Mouse (Mus musculus) kidney, postnatal 0 days (tissue): ENCODE data around the gene Abraxas1. TPM values are rescaled to one million over a fixed set of nuclear protein-coding genes. Genes with fewer than 3 reads are reported as not detected.
A peak's percentile ranks its signal among the peaks of the same experiment; 100 is the strongest.

Experiments used
- ATAC-seq: fragments of 200-750 bp; cut with Nextera tagmentation; replicated peaks from 2 replicates; pipeline ENCODE4 v1.8.0; 2017; ENCODE audit warnings: low read depth, moderate number of reproducible peaks, moderate TSS enrichment, moderate library complexity; ENCODE audit not compliant: low FRiP score
- DNase-seq: peaks from one replicate; pipeline ENCODE4 v3.0.0-alpha.2; 2016; ENCODE audit warnings: low spot score
- H3K27ac ChIP-seq: fragments of 300-500 bp; sonication (generic); 2 replicates; pipeline ENCODE4 v1.5.1; 2014; ENCODE audit warnings: mild to moderate bottlenecking
- H3K27me3 ChIP-seq: fragments of 300-500 bp; sonication (generic); 2 replicates; pipeline ENCODE4 v1.6.1; 2014; ENCODE audit warnings: low read length, mixed read lengths; ENCODE audit not compliant: insufficient read depth
- H3K36me3 ChIP-seq: fragments of 300-500 bp; sonication (generic); 2 replicates; pipeline ENCODE4 v1.6.1; 2014; ENCODE audit warnings: low read length, mixed read lengths; ENCODE audit not compliant: insufficient read depth
- H3K4me1 ChIP-seq: fragments of 300-500 bp; sonication (generic); replicated peaks from 2 replicates; pipeline ENCODE4 v1.6.1; 2014; ENCODE audit warnings: antibody characterized with exemption, low read length, mixed read lengths; ENCODE audit not compliant: insufficient read depth
- H3K4me2 ChIP-seq: fragments of 300-500 bp; sonication (generic); 2 replicates; pipeline ENCODE4 v1.6.1; 2014; ENCODE audit warnings: mild to moderate bottlenecking, low read length, moderate library complexity, mixed read lengths
- H3K4me3 ChIP-seq: fragments of 300-500 bp; sonication (generic); replicated peaks from 2 replicates; pipeline ENCODE4 v1.5.1; 2014; ENCODE audit warnings: low read depth, low read length
- H3K9ac ChIP-seq: fragments of 300-500 bp; sonication (generic); 2 replicates; pipeline ENCODE4 v1.6.1; 2014; ENCODE audit warnings: low read depth, low read length
- H3K9me3 ChIP-seq: fragments of 300-500 bp; sonication (generic); replicated peaks from 2 replicates; pipeline ENCODE4 v1.6.1; 2016; ENCODE audit warnings: low read length, inconsistent platforms, mixed read lengths
- CTCF ChIP-seq: IDR thresholded peaks from 2 replicates; pipeline ENCODE4 v1.5.1; 2016; ENCODE audit warnings: antibody characterized with exemption, low read depth, mild to moderate bottlenecking, moderate library complexity
- WGBS: fragments of 180-500 bp; shearing (Covaris S2); extraction: QIAGEN DNeasy Blood & Tissue Kit; methylation state at CpG from one replicate; pipeline ENCODE4 v1.1.7; 2014; 5-methylcytosine and 5-hydroxymethylcytosine counted together
- polyA plus RNA-seq: library from polyadenylated mRNA; unstranded; fragments of >200 nt; fragmentation: Nextera tagmentation; extraction: Ambion mirVana; gene quantifications from 2 replicates; pipeline ENCODE4 v1.2.1, GENCODE M21; 2015

Abraxas1 gene
- polyA plus RNA-seq: 24.7 and 25.0 TPM in 2 replicates

DNA sequence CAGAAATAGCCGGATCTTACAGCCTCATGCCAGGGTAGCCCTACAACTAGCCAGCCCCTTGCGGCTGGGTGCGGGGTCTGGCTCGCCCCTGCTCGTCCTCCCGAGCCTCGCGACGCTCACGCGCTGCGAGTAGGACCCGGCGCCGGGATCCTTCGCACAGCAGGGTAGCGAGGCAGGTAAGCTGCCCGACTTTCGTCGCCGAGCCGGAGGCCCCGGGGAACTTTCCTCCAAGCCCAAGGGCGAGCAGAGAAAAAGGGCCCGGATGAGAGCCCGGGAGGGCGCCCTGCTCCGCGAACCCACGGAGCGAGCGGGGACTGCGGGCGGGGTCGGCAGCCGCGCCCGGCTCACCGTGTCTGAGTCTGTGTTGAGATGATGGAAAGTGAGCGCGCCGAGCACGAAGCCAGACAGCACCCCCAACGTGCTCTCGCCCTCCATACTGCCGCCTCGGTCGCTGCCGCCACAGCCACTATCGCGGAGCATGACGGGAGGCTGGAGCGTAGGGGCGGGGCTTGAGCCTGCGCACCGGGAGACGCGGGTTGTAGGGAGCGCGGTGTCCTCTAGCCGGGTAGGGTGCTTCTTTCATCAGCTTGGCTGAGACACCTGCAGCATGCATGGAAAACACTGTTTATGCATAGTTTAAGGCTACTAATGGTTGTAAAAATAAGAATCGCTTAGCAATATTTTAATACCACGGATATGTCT is at the start of gene Abraxas1:
TSS of gene Abraxas1 (minus strand) at position 483 of the 702 bp plus-strand sequence.
- peak; percentile 93 for DNase-seq
- H3K27ac ChIP-seq: peak within 1 kb of the TSS; percentile 76
- 0 out of 2 replicates have a peak, but pooled peaks cover 2% of the 10 kb centered on the region for H3K36me3 ChIP-seq
- H3K27me3 ChIP-seq: no peaks in the 10 kb centered on the region
- H3K4me1 ChIP-seq: no peaks in the 10 kb centered on the region
- peak within 1 kb of the TSS; percentile 90 for H3K9ac ChIP-seq
- H3K4me2 ChIP-seq: peak within 1 kb of the TSS; percentile 96
- TF ChIP-seq CTCF: no peak
- H3K4me3 ChIP-seq: peak within 1 kb of the TSS; percentile 90
- H3K9me3 ChIP-seq: no peaks in the 10 kb centered on the region
- under 1% methylated on average over 63 of the region's 63 CpGs for WGBS
- ATAC-seq: peak; percentile 93

DNA sequence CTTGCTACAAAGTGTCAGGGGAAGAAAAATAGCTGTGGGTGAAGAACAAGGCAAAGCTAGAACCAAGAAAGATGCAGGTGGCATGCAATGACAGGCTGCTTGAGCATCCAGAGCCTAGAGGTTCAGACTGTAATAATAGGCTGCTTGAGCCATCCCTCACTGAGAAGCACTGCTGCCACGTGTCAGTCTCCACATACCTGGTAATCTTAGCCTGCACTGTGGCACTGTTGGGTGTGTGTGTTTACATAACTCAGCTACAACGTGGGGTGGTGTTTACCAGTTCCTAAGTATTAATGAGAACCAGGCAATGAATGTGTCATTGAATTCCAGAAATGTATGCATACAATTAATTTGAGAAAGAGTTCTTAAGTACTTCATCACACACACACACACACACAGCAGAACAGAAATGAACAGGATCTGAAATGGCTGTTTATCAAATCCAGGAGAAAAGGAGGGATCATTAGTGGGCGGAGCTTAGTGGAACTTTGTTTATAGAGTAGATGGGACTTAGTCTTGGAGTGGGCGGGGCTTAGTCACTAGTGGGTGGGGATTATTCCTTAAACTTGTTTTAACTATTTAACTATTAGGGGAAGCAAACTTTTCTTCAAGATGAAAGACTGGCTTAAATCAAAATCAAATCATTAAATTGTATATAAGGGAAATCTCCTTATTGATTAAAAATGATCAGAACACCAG is 48.6 kb upstream of the Abraxas1 start:
- Histone ChIP-seq H3K36me3 (no peaks in the 10 kb centered on the region), H3K4me2 (no peak overlapping the region), H3K27me3 (no peaks in the 10 kb centered on the region), H3K9ac (no peak overlapping the region), H3K27ac (no peak overlapping the region), H3K4me1 (no peaks in the 10 kb centered on the region), H3K9me3 (no peaks in the 10 kb centered on the region), H3K4me3 (no peak overlapping the region)
- DNase-seq (no peak), ATAC-seq (no peak)
- TF ChIP-seq CTCF: no peak
- WGBS: 64% methylated on average over 4 of the region's 4 CpGs

DNA sequence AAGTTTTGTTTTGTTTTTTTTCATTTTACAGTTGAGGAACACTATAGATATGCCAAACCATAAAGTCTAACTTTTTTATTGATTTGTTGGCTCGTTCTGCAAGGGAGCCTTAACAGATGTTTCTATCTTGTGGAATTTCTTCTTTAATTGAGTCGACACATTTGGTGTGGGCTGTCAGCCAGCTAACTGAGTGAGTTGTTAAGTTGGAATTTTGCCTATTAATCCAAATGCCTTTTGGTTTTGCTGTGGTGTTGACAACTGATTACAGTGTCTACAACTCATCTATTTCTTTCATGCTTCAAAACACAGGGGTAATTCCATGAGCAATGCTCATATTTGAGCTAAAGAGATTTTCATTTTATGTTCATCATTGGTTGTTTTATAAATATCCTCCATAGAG is 45.4 kb upstream of the Abraxas1 start:
- no peak overlapping the region for H3K4me3 ChIP-seq
- ATAC-seq: no peak
- TF ChIP-seq CTCF: no peak
- no peaks in the 10 kb centered on the region for H3K36me3 ChIP-seq
- no peak overlapping the region for H3K4me2 ChIP-seq
- 45% methylated on average over 2 of the region's 2 CpGs for WGBS
- H3K9me3 ChIP-seq: no peaks in the 10 kb centered on the region
- H3K4me1 ChIP-seq: no peaks in the 10 kb centered on the region
- peak; percentile 63 for DNase-seq
- H3K27ac ChIP-seq: no peak overlapping the region
- H3K27me3 ChIP-seq: no peaks in the 10 kb centered on the region
- H3K9ac ChIP-seq: no peak overlapping the region

DNA sequence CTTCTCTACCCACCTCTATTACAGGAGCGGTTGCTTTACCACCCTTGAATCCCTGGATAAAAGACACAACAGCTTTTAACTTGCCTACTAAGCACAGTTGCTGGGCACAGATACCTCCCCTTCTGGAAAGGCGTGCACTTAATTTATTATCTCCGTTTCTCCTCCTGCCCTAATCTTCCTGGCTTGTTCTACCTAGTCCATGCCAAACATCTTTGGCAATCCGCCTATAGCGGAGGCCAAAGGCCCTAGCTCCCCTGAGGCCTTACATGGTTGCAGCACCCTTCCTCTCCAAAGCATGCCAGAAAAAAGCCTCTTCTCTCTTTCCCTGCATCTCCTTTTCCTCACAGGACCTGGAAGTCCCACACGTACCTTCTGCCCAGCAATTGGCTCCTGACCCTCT is 43.7 kb upstream of the Abraxas1 start:
- H3K27ac ChIP-seq: no peak overlapping the region
- H3K4me2 ChIP-seq: no peak overlapping the region
- no peaks in the 10 kb centered on the region for H3K4me1 ChIP-seq
- WGBS: 80% methylated on average over 6 of the region's 6 CpGs
- ATAC-seq (no peak), DNase-seq (no peak)
- H3K27me3 ChIP-seq: no peaks in the 10 kb centered on the region
- no peaks in the 10 kb centered on the region for H3K9me3 ChIP-seq
- H3K9ac ChIP-seq: no peak overlapping the region
- no peak for TF ChIP-seq CTCF
- H3K36me3 ChIP-seq: no peaks in the 10 kb centered on the region
- no peak overlapping the region for H3K4me3 ChIP-seq

DNA sequence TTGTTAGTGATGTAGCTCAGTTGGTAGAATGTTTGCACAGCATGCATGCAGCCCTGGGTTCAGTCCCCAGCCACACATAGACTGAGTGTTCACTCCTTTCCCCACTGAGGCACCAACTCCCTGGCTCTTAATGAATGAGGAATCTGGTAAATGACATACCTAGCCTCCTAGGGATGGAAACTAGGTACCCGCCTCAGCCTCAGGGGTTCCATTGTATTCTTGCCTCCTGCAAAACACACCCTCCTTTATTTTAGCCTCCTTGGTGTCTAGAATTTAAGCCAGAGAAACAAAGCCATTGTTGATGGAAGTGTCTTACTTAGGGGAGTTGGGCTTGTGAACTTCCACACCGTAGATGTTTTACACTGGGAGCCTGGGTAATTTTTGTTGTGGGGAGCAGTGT is 42.3 kb upstream of the Abraxas1 start:
- no peaks in the 10 kb centered on the region for H3K9me3 ChIP-seq
- 89% methylated on average over 2 of the region's 2 CpGs for WGBS
- no peaks in the 10 kb centered on the region for H3K27me3 ChIP-seq
- TF ChIP-seq CTCF: no peak
- H3K4me3 ChIP-seq: no peak overlapping the region
- no peaks in the 10 kb centered on the region for H3K36me3 ChIP-seq
- H3K27ac ChIP-seq: no peak overlapping the region
- H3K4me1 ChIP-seq: no peaks in the 10 kb centered on the region
- H3K4me2 ChIP-seq: no peak overlapping the region
- no peak overlapping the region for H3K9ac ChIP-seq
- DNase-seq: no peak
- ATAC-seq: no peak

DNA sequence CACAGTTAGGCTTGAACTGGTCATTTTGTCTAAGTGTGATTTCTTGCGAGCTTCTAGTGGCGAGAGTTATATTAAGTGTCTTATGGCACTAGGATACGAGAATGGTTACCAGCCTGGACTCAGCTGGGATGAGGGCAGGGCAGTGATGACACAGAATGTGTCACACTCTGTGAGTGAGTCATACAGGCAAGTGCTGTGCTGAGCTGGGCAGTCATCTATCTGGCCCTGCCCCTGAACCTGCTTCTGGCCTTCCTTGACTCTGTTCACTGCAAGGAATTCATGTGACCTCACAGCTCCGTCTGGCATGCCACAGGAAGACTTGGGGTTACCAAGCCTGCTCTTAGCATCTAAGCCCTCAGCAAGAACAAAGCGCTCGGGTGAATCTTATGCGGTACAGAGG is 41.0 kb upstream of the Abraxas1 start:
- H3K36me3 ChIP-seq: no peaks in the 10 kb centered on the region
- no peak for ATAC-seq
- WGBS: 85% methylated on average over 7 of the region's 7 CpGs
- H3K4me1 ChIP-seq: no peaks in the 10 kb centered on the region
- no peak overlapping the region for H3K9ac ChIP-seq
- no peak overlapping the region for H3K4me2 ChIP-seq
- H3K4me3 ChIP-seq: no peak overlapping the region
- H3K27me3 ChIP-seq: no peaks in the 10 kb centered on the region
- H3K27ac ChIP-seq: no peak overlapping the region
- no peak for DNase-seq
- H3K9me3 ChIP-seq: no peaks in the 10 kb centered on the region
- TF ChIP-seq CTCF: no peak
